Comparison of ENCODE assay signal across 8 mouse cellular contexts in genomic region chr14:121455527-121455926, GRCm38 (mm10). TPM values are rescaled to one million over a fixed set of nuclear protein-coding genes. Genes with fewer than 3 reads are reported as not detected.
DNase-seq lines count a peak whose midpoint lies in the region; ATAC-seq and TF ChIP-seq lines count a peak whose summit lies in the region.

No protein-coding gene starts in this region.

- H3K4me3 ChIP-seq in heart, adult 2 months, result no peak overlapping the region
- H3K4me3 ChIP-seq in heart, embryonic 10.5 days, result no peak overlapping the region

- no peak overlapping the region for H3K9ac ChIP-seq in heart, adult 2 months (ENCODE audit: low read depth, low read length)

- H3K27me3 ChIP-seq in heart, adult 2 months (ENCODE audit: control insufficient read depth, insufficient read depth, low read length), result no peaks in the 10 kb centered on the region
- 0 out of 2 replicates have a peak, but pooled peaks cover 5% of the 10 kb centered on the region for H3K27me3 ChIP-seq in heart, embryonic 10.5 days (ENCODE audit: insufficient read depth, poor library complexity, severe bottlenecking)

- TF ChIP-seq EP300 in heart, adult 2 months (IDR thresholded peaks at IDR 0.05; ENCODE audit: insufficient read depth, low read depth, low read length), result 0 out of 2 replicates have a peak, but pooled peaks have one; percentile 26

- TF ChIP-seq POLR2A in heart, adult 2 months (IDR thresholded peaks at IDR 0.05; ENCODE audit: insufficient read depth, low read depth, low read length), result no peak

- intact Hi-C loops in heart, adult 2 months (cut with DNase I), result loop anchor here (2.0 to 5.0 kb wide), 2 partner anchors 122 to 623 kb away; no protein-coding TSS in a partner anchor

- ATAC-seq in granulocyte monocyte progenitor cell, adult 5-6 weeks (replicated peaks; ENCODE audit: poor library complexity, severe bottlenecking), result peak; percentile 69

- peaks cover 2% of the 10 kb centered on the region; the same call in 1 of the 2 replicates for H3K4me1 ChIP-seq in heart, adult 2 months (ENCODE audit: control insufficient read depth, insufficient read depth, low read length)
- peaks cover 11% of the 10 kb centered on the region for H3K4me1 ChIP-seq in heart, embryonic 10.5 days

- H3K9me3 ChIP-seq in heart, embryonic 10.5 days, result no peaks in the 10 kb centered on the region

- WGBS in heart, adult 2 months, result 3% methylated on average over 6 of the region's 6 CpGs
- WGBS in heart, embryonic 10.5 days, result 8% methylated on average over 6 of the region's 6 CpGs

- DNase-seq in heart, adult 2 months, result peak; percentile 64 to 71
- no peak for DNase-seq in heart, embryonic 10.5 days (ENCODE audit: low spot score)
- DNase-seq in R1 (ENCODE audit: low read depth, low spot score), result peak; percentile 88
- DNase-seq in cerebellum, postnatal 14 days, result peak; percentile 76
- peak; percentile 17 to 72 for DNase-seq in layer of hippocampus, adult 8-10 months (ENCODE audit: low spot score in 2 of 2)
- DNase-seq in lung, postnatal 4 days, result peak; percentile 51 to 62
- DNase-seq in spleen, postnatal 36 days (ENCODE audit: low spot score in 2 of 2), result peak; percentile 35 to 52

- peak; percentile 83 for TF ChIP-seq CTCF in heart, adult 2 months (IDR thresholded peaks at IDR 0.05)

- no peaks in the 10 kb centered on the region for H3K36me3 ChIP-seq in heart, adult 2 months (ENCODE audit: control insufficient read depth, insufficient read depth, low read length)
- H3K36me3 ChIP-seq in heart, embryonic 10.5 days, result no peaks in the 10 kb centered on the region

- no peak overlapping the region for H3K27ac ChIP-seq in heart, adult 2 months
- no peak overlapping the region for H3K27ac ChIP-seq in heart, embryonic 10.5 days

- no peaks in the 10 kb centered on the region for H3K79me2 ChIP-seq in heart, adult 2 months (replicated peaks; ENCODE audit: control insufficient read depth, insufficient read depth, low read length)

RNA-seq across cellular contexts. Expression of gene Slc15a1, which starts 49.5 kb away (rescaled TPM):
- total RNA-seq in heart, adult 2 months (2021), result not detected
- not detected in 2 replicates for polyA plus RNA-seq in heart, adult 2 months (2012; rRNA removed)
- polyA plus RNA-seq in heart, embryonic 10.5 days (2016; fragmentation: Nextera tagmentation; extraction: Ambion mirVana), result 0.04 TPM in 1 of 2 replicates, not detected in the other
- total RNA-seq in granulocyte monocyte progenitor cell, adult 5-6 weeks (2014; fragmentation: Nextera tagmentation), result 0.52 TPM in 1 of 2 replicates, not detected in the other
- total RNA-seq in granulocyte monocyte progenitor cell, adult 5-6 weeks (2017), result not detected in 2 replicates
- not detected for total RNA-seq in layer of hippocampus, adult 8-10 months (2022)
